Mouse (Mus musculus): ENCODE results near the gene Milr1. TPM values are rescaled to one million over a fixed set of nuclear protein-coding genes. Genes with fewer than 3 reads are reported as not detected.
"Not testable (repeated sequence)": the region's sequence is repeated elsewhere in the genome, so short reads cannot be mapped to it uniquely, and the experiment has no call there.

Milr1 gene
- polyA plus RNA-seq, 1 experiment, result 3.0 TPM

- WGBS, result 90% methylated on average over 5 of the region's 5 CpGs
- no peak for DNase-seq
- TF ChIP-seq POLR2A (IDR thresholded peaks at IDR 0.05; ENCODE audit: borderline replicate concordance, extremely low read depth, low read depth, low read length) (no peak), CTCF (IDR thresholded peaks at IDR 0.05; ENCODE audit: insufficient read depth, low read length) (0 out of 2 replicates have a peak, but pooled peaks have one; percentile 8)
- no peak overlapping the region for H3K4me3 ChIP-seq (replicated peaks; ENCODE audit: extremely low read depth, low read depth, low read length)
- H3K4me1 ChIP-seq (ENCODE audit: control insufficient read depth, insufficient read depth, low read length), result no peaks in the 10 kb centered on the region
Measured at GRCm38 (mm10) chr11:106744949-106745348, 6.1 kb upstream of the Milr1 start.

GRCm38 (mm10) chr11:106749557-106750120, 1.4 kb upstream of the Milr1 start:
- not testable (repeated sequence) for DNase-seq; H3K4me1 ChIP-seq (ENCODE audit: control insufficient read depth, insufficient read depth, low read length); H3K4me3 ChIP-seq (replicated peaks; ENCODE audit: extremely low read depth, low read depth, low read length)
- WGBS, result 81% methylated on average over 7 of the region's 7 CpGs

- TF ChIP-seq CTCF (IDR thresholded peaks at IDR 0.05; ENCODE audit: insufficient read depth, low read length) (no peak), POLR2A (IDR thresholded peaks at IDR 0.05; ENCODE audit: borderline replicate concordance, extremely low read depth, low read depth, low read length) (no peak)
- Histone ChIP-seq H3K4me3 (replicated peaks; ENCODE audit: extremely low read depth, low read depth, low read length) (peak within 1 kb of the TSS; percentile 26), H3K4me1 (ENCODE audit: control insufficient read depth, insufficient read depth, low read length) (no peaks in the 10 kb centered on the region)
- WGBS, result 53% methylated on average over 13 of the region's 13 CpGs
- no peak for DNase-seq
Measured at GRCm38 (mm10) chr11:106750121-106750751, 790 bp upstream of the Milr1 start, which contains the start of gene Pecam1. Gene Pecam1 (minus strand): TSS chr11:106750628.

- Histone ChIP-seq H3K4me3 (replicated peaks; ENCODE audit: extremely low read depth, low read depth, low read length) (no peak overlapping the region), H3K4me1 (ENCODE audit: control insufficient read depth, insufficient read depth, low read length) (no peaks in the 10 kb centered on the region)
- DNase-seq, result no peak
- TF ChIP-seq CTCF (IDR thresholded peaks at IDR 0.05; ENCODE audit: insufficient read depth, low read length) (no peak), POLR2A (IDR thresholded peaks at IDR 0.05; ENCODE audit: borderline replicate concordance, extremely low read depth, low read depth, low read length) (peak; percentile 9; the same call in 1 of the 2 replicates)
- 61% methylated on average over 7 of the region's 7 CpGs for WGBS
Measured at GRCm38 (mm10) chr11:106752103-106752502, 1.1 kb downstream of the Milr1 start.

GRCm38 (mm10) chr11:106753314-106753713, 2.3 kb downstream of the Milr1 start:
- Histone ChIP-seq H3K4me1 (ENCODE audit: control insufficient read depth, insufficient read depth, low read length) (no peaks in the 10 kb centered on the region), H3K4me3 (replicated peaks; ENCODE audit: extremely low read depth, low read depth, low read length) (no peak overlapping the region)
- 84% methylated on average over 6 of the region's 6 CpGs for WGBS
- no peak for DNase-seq
- TF ChIP-seq POLR2A (IDR thresholded peaks at IDR 0.05; ENCODE audit: borderline replicate concordance, extremely low read depth, low read depth, low read length), result no peak
- no peak for TF ChIP-seq CTCF (IDR thresholded peaks at IDR 0.05; ENCODE audit: insufficient read depth, low read length)

- Histone ChIP-seq H3K4me1 (ENCODE audit: control insufficient read depth, insufficient read depth, low read length) (no peaks in the 10 kb centered on the region), H3K4me3 (replicated peaks; ENCODE audit: extremely low read depth, low read depth, low read length) (no peak overlapping the region)
- DNase-seq, result no peak
- TF ChIP-seq POLR2A (IDR thresholded peaks at IDR 0.05; ENCODE audit: borderline replicate concordance, extremely low read depth, low read depth, low read length), result no peak
- no peak for TF ChIP-seq CTCF (IDR thresholded peaks at IDR 0.05; ENCODE audit: insufficient read depth, low read length)
- 61% methylated on average over 5 of the region's 5 CpGs for WGBS
Measured at GRCm38 (mm10) chr11:106755583-106755982, 4.6 kb downstream of the Milr1 start.

- H3K4me1 ChIP-seq (ENCODE audit: control insufficient read depth, insufficient read depth, low read length), result 0 out of 2 replicates have a peak, but pooled peaks cover 2% of the 10 kb centered on the region
- 83% methylated on average over 3 of the region's 3 CpGs for WGBS
- TF ChIP-seq POLR2A (IDR thresholded peaks at IDR 0.05; ENCODE audit: borderline replicate concordance, extremely low read depth, low read depth, low read length) (no peak), CTCF (IDR thresholded peaks at IDR 0.05; ENCODE audit: insufficient read depth, low read length) (no peak)
- DNase-seq, result no peak
- no peak overlapping the region for H3K4me3 ChIP-seq (replicated peaks; ENCODE audit: extremely low read depth, low read depth, low read length)
Measured at GRCm38 (mm10) chr11:106759028-106759427, 8.0 kb downstream of the Milr1 start.

- TF ChIP-seq POLR2A (IDR thresholded peaks at IDR 0.05; ENCODE audit: borderline replicate concordance, extremely low read depth, low read depth, low read length), result no peak
- no peak for TF ChIP-seq CTCF (IDR thresholded peaks at IDR 0.05; ENCODE audit: insufficient read depth, low read length)
- DNase-seq, result no peak
- Histone ChIP-seq H3K4me3 (replicated peaks; ENCODE audit: extremely low read depth, low read depth, low read length) (no peak overlapping the region), H3K4me1 (ENCODE audit: control insufficient read depth, insufficient read depth, low read length) (0 out of 2 replicates have a peak, but pooled peaks cover 2% of the 10 kb centered on the region)
- 82% methylated on average over 5 of the region's 5 CpGs for WGBS
Measured at GRCm38 (mm10) chr11:106760511-106760910, 9.5 kb downstream of the Milr1 start.

GRCm38 (mm10) chr11:106762139-106762799, 11.2 kb downstream of the Milr1 start:
- DNase-seq, result no peak
- WGBS, result 41% methylated on average over 5 of the region's 5 CpGs
- H3K4me3 ChIP-seq (replicated peaks; ENCODE audit: extremely low read depth, low read depth, low read length), result no peak overlapping the region
- no peak for TF ChIP-seq POLR2A (IDR thresholded peaks at IDR 0.05; ENCODE audit: borderline replicate concordance, extremely low read depth, low read depth, low read length)
- no peak for TF ChIP-seq CTCF (IDR thresholded peaks at IDR 0.05; ENCODE audit: insufficient read depth, low read length)
- 0 out of 2 replicates have a peak, but pooled peaks cover 2% of the 10 kb centered on the region for H3K4me1 ChIP-seq (ENCODE audit: control insufficient read depth, insufficient read depth, low read length)

All from lung, adult 2 months (tissue).